Mouse (Mus musculus) heart, postnatal 0 days (tissue): ENCODE measurements around the gene Tpm3.

ENCODE experiments used
- CTCF ChIP-seq: IDR thresholded peaks from 2 replicates; pipeline ENCODE4 v1.5.1; 2016; ENCODE audit warnings: antibody characterized with exemption, control low read depth, low read depth
- EP300 ChIP-seq: IDR thresholded peaks from 2 replicates; pipeline ENCODE4 v1.6.1; 2016; ENCODE audit warnings: antibody characterized with exemption, low read depth

DNA sequence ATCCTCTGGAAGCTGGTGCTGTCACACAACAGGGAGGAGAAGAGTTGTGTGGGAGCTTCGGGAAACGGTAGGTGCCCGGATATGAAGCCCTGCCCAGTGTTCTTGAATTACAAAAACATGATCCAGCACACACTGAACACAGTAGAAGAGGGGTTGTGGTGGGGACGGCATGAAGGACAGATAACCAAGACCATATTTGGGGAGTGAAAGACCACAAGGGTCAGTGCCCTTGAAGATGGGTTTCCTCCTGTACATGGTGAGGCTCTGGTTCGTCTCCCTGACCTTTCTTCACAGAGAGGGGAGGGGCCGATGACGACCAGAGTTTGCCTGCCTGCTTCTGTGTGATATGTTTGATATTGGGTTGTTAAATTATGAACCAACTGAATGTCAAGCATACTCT lies 2.8 kb upstream of the Tpm3 start:
- no peak for TF ChIP-seq EP300
- no peak for TF ChIP-seq CTCF
